Mouse (Mus musculus) retina, postnatal 7 days (tissue): ENCODE measurements around the gene Prl3c1.
"Not testable (repeated sequence)": the region's sequence is repeated elsewhere in the genome, so short reads cannot be mapped to it uniquely, and the experiment has no call there.

Experiments used
- DNase-seq: peaks from one replicate; pipeline ENCODE4 v3.0.0-alpha.2; 2012; ENCODE audit warnings: low read depth, low spot score

The Prl3c1 gene

DNA sequence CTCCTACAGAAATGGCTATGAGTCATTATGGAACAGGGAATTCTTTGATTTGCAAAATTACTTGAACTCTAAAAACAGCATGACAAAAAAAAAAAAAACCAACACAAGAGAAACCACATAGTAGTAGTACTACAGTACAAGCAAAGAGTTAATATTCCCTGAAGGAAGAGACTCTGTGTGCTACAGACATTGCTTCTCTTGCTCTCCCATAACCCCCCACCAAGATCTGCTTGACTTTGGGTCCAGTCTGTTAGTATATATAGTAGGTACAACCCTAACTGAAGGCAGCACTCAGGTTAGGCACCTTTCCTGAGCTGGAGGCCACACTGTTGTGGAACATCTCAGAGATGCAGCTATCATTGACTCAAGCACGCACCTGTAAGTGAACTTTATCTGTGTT is at the start of gene Prl3c1:
Prl3c1 (plus strand) TSS at position 301 of the 400 bp plus-strand sequence.
- DNase-seq = no peak

DNA sequence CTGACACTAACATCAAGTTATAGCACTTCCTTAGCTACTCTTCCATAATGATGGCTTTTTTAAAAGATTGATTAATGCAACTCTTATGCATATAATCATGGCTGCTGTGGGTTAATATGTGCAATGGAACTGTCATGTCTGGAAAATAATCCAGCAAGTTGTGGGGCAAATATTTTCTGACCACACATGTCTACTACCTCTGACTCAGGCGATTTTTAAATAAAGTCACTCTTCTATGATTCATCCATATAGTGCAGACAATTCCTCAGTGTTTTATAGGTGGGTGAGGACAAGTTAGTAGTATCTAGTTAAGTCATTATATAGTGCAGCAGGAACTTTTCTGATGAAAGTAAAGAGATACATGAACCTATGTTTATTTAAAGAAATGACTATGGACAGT is 48.2 kb upstream of the Prl3c1 start:
- no peak for DNase-seq

DNA sequence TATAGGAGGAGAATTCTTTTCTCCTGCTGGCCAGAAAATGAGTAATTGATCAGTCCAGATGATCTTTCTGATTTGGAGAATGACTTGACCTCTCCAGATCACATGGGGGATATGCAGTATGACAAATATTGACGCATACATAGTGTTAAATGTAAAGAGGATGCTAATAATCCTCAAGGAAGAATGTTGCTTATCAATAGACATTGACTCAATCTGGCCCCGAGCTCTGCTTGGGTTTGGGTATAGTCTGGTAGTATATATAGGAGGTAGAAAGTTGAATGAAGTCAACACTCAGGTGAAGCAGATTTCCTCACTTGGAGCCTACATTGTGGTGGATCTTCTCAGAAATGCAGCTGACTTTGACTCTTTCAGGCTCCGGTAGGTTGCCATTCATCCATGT is 40.0 kb upstream of the Prl3c1 start, which contains the start of gene Prl3d3:
Prl3d3 (plus strand) TSS at position 301 of the 400 bp plus-strand sequence.
- DNase-seq = not testable (repeated sequence)

DNA sequence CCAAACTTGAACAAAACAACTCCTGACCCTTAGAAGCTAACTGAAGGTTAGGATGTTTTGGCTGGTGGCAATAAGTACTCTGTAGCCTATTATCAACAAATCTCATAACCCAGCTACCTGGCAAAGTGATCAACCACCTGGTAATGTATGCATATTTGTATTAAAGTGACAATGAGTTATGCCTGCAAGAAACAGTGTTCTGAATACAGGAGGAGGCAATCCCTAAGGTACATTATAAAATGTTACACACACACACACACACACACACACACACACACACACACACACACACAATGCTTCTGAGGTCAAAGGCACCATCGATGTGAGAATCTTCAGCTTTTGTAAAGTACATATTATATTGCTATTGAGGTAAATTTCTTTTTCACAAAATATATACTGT is 45.1 kb downstream of the Prl3c1 start, which contains the start of gene Prl3b1:
Prl3b1 (plus strand) TSS at position 301 of the 400 bp plus-strand sequence.
- DNase-seq = no peak
